Mouse (Mus musculus): Measurements from ENCODE around the gene Galk1. TPM values are rescaled to one million over a fixed set of nuclear protein-coding genes. Genes with fewer than 3 reads are reported as not detected.

Gene Galk1
- polyA plus RNA-seq, 1 experiment from 2014 or later = 319 TPM

DNA sequence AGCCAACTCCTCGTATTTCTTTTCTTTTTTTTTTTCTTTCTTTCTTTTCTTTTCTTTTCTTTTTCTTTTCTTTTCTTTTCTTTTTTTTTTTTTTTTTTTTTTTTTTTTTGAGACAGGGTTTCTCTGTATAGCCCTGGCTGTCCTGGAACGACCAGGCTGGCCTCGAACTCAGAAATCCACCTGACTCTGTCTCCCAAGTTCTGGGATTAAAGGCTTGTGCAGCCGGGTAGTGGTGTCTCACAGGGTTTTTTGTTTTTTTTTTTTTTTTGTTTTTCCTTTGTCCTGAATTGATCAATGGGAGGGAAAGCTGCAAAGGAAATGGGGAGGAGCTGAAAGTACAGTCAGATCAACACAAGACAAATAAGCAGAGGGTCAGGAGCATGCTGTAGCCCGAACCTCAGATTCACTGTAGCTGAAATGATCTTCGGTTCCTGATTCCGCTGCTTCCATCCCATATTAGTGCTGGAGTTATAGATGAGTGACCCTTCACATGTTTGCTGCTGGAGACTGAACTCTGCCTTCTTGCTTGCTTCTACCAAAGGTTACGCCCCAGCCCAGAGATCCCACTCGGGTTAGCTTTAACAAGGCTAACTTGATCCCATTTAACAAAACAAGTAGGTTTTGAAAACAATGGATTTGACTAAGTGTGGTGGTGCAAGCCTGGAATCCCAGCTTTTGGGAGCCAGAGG is 15.8 kb upstream of the Galk1 start:
- H3K36me3 ChIP-seq (replicated peaks; ENCODE audit: insufficient read depth, low read length) = peaks cover 4% of the 10 kb centered on the region
- TF ChIP-seq EP300 (IDR thresholded peaks at IDR 0.05; ENCODE audit: low read depth) (no peak), CTCF (IDR thresholded peaks at IDR 0.05; ENCODE audit: low read depth) (no peak)
- H3K9ac ChIP-seq (replicated peaks) = no peak overlapping the region
- 73% methylated on average over 9 of the region's 9 CpGs for WGBS (ENCODE audit: insufficient replicate concordance)
- H3K4me2 ChIP-seq (ENCODE audit: low read depth, low read length) = no peak overlapping the region
- H3K4me3 ChIP-seq (ENCODE audit: low read depth, low read length) = no peak overlapping the region
- H3K27ac ChIP-seq (ENCODE audit: low read depth) = peak overlapping the region; percentile 64; the same call in 1 of the 2 replicates
- peaks cover 26% of the 10 kb centered on the region for H3K4me1 ChIP-seq (ENCODE audit: insufficient read depth)
- ATAC-seq (no peak), DNase-seq (no peak)
- no peaks in the 10 kb centered on the region for H3K9me3 ChIP-seq (ENCODE audit: low read length)
- no peaks in the 10 kb centered on the region for H3K27me3 ChIP-seq (ENCODE audit: insufficient read depth, low read length)

DNA sequence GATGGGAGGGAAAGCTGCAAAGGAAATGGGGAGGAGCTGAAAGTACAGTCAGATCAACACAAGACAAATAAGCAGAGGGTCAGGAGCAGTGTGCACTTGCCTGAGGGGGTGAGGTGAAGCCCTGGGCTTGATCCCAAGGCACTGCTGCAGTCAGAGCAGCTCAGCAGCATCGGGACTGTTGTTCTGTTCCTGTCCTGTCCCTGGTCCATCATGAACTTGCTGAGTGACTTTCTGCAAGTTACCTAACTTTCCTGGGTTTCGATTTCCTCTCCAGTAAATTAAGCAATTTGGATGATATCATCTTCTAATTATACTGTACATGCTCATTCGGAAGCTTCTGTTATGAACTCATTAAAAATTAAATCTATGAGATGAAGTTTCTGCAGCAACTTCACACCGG is 15.2 kb upstream of the Galk1 start, which contains the start of gene H3f3b:
TSS of gene H3f3b (minus strand) at position 207 of the 400 bp plus-strand sequence.
- TF ChIP-seq EP300 (IDR thresholded peaks at IDR 0.05; ENCODE audit: low read depth) (no peak), CTCF (IDR thresholded peaks at IDR 0.05; ENCODE audit: low read depth) (no peak)
- no peak for ATAC-seq
- Histone ChIP-seq H3K9me3 (ENCODE audit: low read length) (no peaks in the 10 kb centered on the region), H3K27me3 (ENCODE audit: insufficient read depth, low read length) (no peaks in the 10 kb centered on the region), H3K4me1 (ENCODE audit: insufficient read depth) (peaks cover 23% of the 10 kb centered on the region), H3K4me3 (ENCODE audit: low read depth, low read length) (no peak within 1 kb of the TSS), H3K36me3 (replicated peaks; ENCODE audit: insufficient read depth, low read length) (peaks cover 5% of the 10 kb centered on the region), H3K27ac (ENCODE audit: low read depth) (peak within 1 kb of the TSS; percentile 64), H3K9ac (replicated peaks) (no peak within 1 kb of the TSS), H3K4me2 (ENCODE audit: low read depth, low read length) (no peak within 1 kb of the TSS)
- no peak for DNase-seq
- WGBS (ENCODE audit: insufficient replicate concordance) = 68% methylated on average over 4 of the region's 4 CpGs

DNA sequence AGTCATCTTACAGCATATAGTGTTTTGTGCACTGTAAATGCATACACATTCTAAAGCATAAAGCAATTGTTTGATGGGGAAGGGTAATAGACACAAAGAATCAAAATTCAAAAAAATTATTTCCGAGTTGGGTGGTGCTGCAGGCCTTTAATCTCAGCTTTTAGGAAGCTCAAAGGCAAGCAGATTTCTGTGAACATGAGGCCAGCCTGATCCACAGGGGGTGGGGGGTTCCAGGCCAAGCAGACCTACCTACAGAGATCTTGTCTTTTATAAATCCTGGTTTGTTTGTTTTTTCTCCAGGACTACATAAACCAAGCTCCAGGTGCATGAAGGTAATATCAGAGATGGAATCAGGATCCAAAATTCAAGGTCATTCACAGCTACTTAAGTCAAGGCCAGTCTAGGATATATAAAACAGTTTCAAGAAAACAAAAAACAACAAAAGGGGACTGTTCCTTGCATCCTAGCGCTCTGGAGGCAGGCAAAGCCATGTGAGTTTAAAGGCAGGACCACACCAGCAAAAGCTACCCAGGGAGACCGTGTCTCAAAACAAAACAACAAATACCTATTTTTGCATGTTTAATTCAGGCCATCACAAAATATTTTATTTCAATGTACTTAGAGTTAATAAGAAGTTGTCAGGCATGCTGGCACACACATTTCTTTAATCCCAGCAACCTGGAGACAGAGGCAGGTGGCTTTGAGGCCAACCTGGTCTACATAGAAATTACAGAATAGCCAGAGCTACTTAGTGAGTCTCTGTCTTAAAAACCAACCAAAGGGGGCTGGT is 12.7 kb upstream of the Galk1 start:
- Histone ChIP-seq H3K4me2 (ENCODE audit: low read depth, low read length) (no peak overlapping the region), H3K4me1 (ENCODE audit: insufficient read depth) (peaks cover 15% of the 10 kb centered on the region), H3K9me3 (ENCODE audit: low read length) (no peaks in the 10 kb centered on the region), H3K27ac (ENCODE audit: low read depth) (peak overlapping the region; percentile 24; the same call in 1 of the 2 replicates), H3K36me3 (replicated peaks; ENCODE audit: insufficient read depth, low read length) (peaks cover 19% of the 10 kb centered on the region), H3K9ac (replicated peaks) (no peak overlapping the region), H3K4me3 (ENCODE audit: low read depth, low read length) (no peak overlapping the region), H3K27me3 (ENCODE audit: insufficient read depth, low read length) (no peaks in the 10 kb centered on the region)
- ATAC-seq (no peak), DNase-seq (no peak)
- TF ChIP-seq EP300 (IDR thresholded peaks at IDR 0.05; ENCODE audit: low read depth) (no peak), CTCF (IDR thresholded peaks at IDR 0.05; ENCODE audit: low read depth) (no peak)
- 86% methylated on average over 3 of the region's 3 CpGs for WGBS (ENCODE audit: insufficient replicate concordance)

DNA sequence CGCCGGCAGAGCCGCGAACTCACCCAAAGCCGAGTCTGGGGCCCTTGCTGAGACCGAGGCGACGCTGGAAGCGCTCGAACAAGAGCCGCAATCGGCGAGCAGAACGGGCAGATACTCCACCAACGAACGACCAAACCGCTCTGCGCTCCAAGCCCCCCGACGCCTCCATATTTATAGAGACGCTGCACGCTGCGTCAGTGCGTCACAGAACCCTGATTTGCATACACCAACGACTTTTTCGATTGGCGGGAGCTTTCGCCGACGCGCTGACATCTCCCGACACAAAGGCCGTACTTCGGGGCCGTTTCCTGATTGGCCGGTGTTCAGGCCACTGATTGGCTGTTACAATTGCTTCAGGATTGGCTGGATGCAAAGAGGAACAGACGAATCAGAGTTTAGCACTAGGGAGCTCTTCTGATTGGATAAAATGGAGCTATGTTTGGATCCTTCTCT is 11.9 kb upstream of the Galk1 start:
- Histone ChIP-seq H3K9me3 (ENCODE audit: low read length) (no peaks in the 10 kb centered on the region), H3K9ac (replicated peaks) (peak overlapping the region; percentile 100), H3K4me3 (ENCODE audit: low read depth, low read length) (peak overlapping the region; percentile 100), H3K27ac (ENCODE audit: low read depth) (peak overlapping the region; percentile 100), H3K27me3 (ENCODE audit: insufficient read depth, low read length) (no peaks in the 10 kb centered on the region), H3K4me1 (ENCODE audit: insufficient read depth) (peaks cover 11% of the 10 kb centered on the region), H3K36me3 (replicated peaks; ENCODE audit: insufficient read depth, low read length) (peaks cover 19% of the 10 kb centered on the region), H3K4me2 (ENCODE audit: low read depth, low read length) (peak overlapping the region; percentile 63; the same call in 1 of the 2 replicates)
- peak; percentile 77 for TF ChIP-seq EP300 (IDR thresholded peaks at IDR 0.05; ENCODE audit: low read depth)
- no peak for TF ChIP-seq CTCF (IDR thresholded peaks at IDR 0.05; ENCODE audit: low read depth)
- DNase-seq (peak; percentile 97), ATAC-seq (peak; percentile 88)
- WGBS (ENCODE audit: insufficient replicate concordance) = under 1% methylated on average over 37 of the region's 37 CpGs

DNA sequence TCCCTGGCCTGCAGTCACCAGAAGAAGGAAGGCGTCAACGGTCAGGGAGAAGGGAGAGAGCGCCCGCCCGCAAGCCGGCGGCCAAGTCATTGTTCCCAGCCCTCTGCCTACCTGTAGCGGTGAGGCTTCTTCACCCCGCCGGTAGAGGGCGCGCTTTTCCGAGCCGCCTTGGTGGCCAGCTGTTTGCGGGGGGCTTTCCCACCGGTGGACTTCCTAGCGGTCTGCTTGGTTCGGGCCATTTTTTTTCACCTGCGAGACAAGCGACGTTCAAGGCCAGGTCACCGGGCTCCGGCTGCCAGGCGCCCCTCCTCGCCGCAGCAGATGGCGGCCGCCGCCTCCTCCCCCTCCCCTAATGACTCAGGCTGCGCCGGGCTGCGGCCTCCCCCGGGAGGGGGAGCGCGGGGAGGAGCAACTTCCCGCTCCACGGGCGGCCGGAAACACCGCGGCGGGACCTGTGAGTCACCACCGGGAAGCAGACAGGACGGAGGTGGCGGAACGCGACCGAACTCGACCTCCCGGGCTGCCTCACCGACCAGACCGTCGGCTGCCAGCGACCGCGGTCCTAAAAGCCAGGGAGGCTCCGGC is 11.3 kb upstream of the Galk1 start:
- TF ChIP-seq EP300 (IDR thresholded peaks at IDR 0.05; ENCODE audit: low read depth) (no peak), CTCF (IDR thresholded peaks at IDR 0.05; ENCODE audit: low read depth) (peak; percentile 89)
- DNase-seq = peak; percentile 89

More for the DNA sequence above, 11.3 kb upstream of the Galk1 start:
- H3K4me1 ChIP-seq (ENCODE audit: insufficient read depth) = peaks cover 6% of the 10 kb centered on the region; the same call in 1 of the 2 replicates
- H3K27me3 ChIP-seq (ENCODE audit: insufficient read depth, low read length) = no peaks in the 10 kb centered on the region
- H3K27ac ChIP-seq (ENCODE audit: low read depth) = peak overlapping the region; percentile 100
- peaks cover 19% of the 10 kb centered on the region for H3K36me3 ChIP-seq (replicated peaks; ENCODE audit: insufficient read depth, low read length)
- WGBS (ENCODE audit: insufficient replicate concordance) = 0% methylated on average over 46 of the region's 57 CpGs
- peak overlapping the region; percentile 100 for H3K4me3 ChIP-seq (ENCODE audit: low read depth, low read length)
- H3K9ac ChIP-seq (replicated peaks) = peak overlapping the region; percentile 100
- no peaks in the 10 kb centered on the region for H3K9me3 ChIP-seq (ENCODE audit: low read length)
- peak; percentile 43 for ATAC-seq
- peak overlapping the region; percentile 63 for H3K4me2 ChIP-seq (ENCODE audit: low read depth, low read length)
